Mouse (Mus musculus): ENCODE measurements around the gene Hdac10. TPM values are rescaled to one million over a fixed set of nuclear protein-coding genes. Genes with fewer than 3 reads are reported as not detected.
A peak's percentile ranks its signal among the peaks of the same experiment; 100 is the strongest.

Hdac10 gene
- polyA plus RNA-seq, 1 experiment, result 11.7 TPM

DNA sequence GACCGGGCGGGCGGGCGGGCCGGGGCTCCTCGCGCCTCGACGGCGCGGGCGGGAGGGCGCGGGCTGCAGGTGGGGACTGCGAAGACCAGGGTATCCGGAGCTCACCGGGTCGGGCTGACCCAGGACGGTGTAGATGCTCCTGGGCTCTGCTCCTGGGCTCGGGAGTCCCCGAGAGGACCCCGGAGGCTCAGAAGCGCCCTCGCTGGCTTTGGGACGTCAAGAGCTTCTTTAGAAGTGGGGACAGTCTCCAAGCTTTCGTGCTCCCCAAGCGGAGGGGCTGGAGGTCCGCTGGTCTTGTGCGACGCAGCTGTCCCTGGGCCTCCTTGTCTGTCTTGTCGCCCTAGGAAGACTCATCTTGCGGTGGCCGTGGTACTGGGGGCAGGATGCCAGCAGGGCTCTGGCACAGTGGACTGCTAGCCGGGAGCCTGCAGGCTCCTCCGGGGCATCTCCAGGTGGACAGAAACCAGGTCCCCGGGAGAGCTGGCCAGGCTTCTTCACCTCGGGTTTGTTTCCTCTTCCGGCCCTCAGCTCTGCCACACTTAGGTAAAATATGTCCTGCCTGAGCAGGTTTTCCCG is 52.3 kb downstream of the Hdac10 start:
- peak overlapping the region; percentile 88 for H3K4me2 ChIP-seq (ENCODE audit: low read depth)
- H3ac ChIP-seq (ENCODE audit: control insufficient read depth, insufficient read length), result peak overlapping the region; percentile 68
- H3K27me3 ChIP-seq (ENCODE audit: control insufficient read depth, insufficient read depth, insufficient read length), result no peaks in the 10 kb centered on the region
- no peaks in the 10 kb centered on the region for H3K36me3 ChIP-seq (ENCODE audit: control insufficient read depth, insufficient read depth)
- H3K79me2 ChIP-seq (ENCODE audit: control insufficient read depth, insufficient read depth), result peaks cover 44% of the 10 kb centered on the region
- peak overlapping the region; percentile 87 for H3K4me3 ChIP-seq
- TF ChIP-seq CEBPB (IDR thresholded peaks at IDR 0.05; ENCODE audit: insufficient read depth, poor library complexity, severe bottlenecking) (no peak), MYOG (IDR thresholded peaks at IDR 0.05; ENCODE audit: control insufficient read depth in 1 of 3, insufficient read depth in 1 of 3, insufficient read length in 2 of 3, low read depth in 2 of 3) (peak; percentile 54 to 79 (median 59)), MYOD1 (IDR thresholded peaks at IDR 0.05; ENCODE audit: control insufficient read depth in 1 of 3, insufficient read length in 2 of 3, low read depth in 2 of 3) (peak; percentile 55 to 85 (median 83)), MAX (IDR thresholded peaks at IDR 0.05; ENCODE audit: low read depth) (no peak), POLR2AphosphoS2 (IDR thresholded peaks at IDR 0.05; ENCODE audit: insufficient read length, low read depth) (no peak)

DNA sequence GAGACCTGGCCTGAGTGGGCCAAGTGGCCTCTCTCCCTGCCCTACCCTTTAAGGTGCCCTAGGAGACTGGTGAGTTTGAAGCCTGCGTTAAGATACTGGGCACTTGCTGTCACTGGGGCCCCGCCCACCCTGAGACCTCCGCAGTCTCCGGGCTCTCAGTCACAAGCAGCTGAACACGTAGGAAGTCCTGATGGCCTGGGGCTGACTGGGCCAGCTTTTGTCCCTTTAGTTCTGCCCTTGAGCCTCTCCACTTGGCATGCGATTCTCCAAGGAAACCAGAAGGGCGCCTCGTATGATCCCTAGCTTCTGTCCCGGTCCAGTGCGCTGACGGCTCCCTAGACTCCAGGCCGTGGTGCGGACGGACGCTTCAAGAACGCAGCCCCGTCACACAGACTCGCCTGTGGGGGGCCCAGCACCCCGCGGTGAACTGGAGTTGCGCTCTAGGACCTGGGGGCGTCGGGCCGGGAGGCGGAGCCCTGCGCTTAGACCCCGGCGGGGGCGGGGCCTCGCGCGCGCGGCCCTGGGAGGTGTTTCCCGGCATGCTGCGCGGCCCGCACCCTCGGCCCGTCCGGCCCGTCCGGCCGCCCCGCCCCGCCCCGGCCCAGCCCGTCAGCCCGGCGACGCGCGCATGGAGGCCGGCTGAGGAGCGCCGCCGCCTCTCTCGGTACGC is 52.9 kb downstream of the Hdac10 start:
- no peak for TF ChIP-seq SRF (IDR thresholded peaks at IDR 0.05; ENCODE audit: control insufficient read depth, insufficient read length, low read depth)
- peak; percentile 55 for TF ChIP-seq POLR2AphosphoS2 (IDR thresholded peaks at IDR 0.05; ENCODE audit: insufficient read length, low read depth)
- TF ChIP-seq MYOD1 (IDR thresholded peaks at IDR 0.05; ENCODE audit: control insufficient read depth in 1 of 3, insufficient read length in 2 of 3, low read depth in 2 of 3), result peak in 1 of 3 experiments; percentile 40
- TF ChIP-seq POLR2A (IDR thresholded peaks at IDR 0.05; ENCODE audit: insufficient read length, low read depth), result peak; percentile 72
- no peaks in the 10 kb centered on the region for H3K36me3 ChIP-seq (ENCODE audit: control insufficient read depth, insufficient read depth)
- H3K4me3 ChIP-seq, result peak overlapping the region; percentile 87
- H3K27me3 ChIP-seq (ENCODE audit: control insufficient read depth, insufficient read depth, insufficient read length), result no peaks in the 10 kb centered on the region
- peak overlapping the region; percentile 98 for H3K4me2 ChIP-seq (ENCODE audit: low read depth)
- H3K79me2 ChIP-seq (ENCODE audit: control insufficient read depth, insufficient read depth), result peaks cover 44% of the 10 kb centered on the region
- H3ac ChIP-seq (ENCODE audit: control insufficient read depth, insufficient read length), result peak overlapping the region; percentile 68

DNA sequence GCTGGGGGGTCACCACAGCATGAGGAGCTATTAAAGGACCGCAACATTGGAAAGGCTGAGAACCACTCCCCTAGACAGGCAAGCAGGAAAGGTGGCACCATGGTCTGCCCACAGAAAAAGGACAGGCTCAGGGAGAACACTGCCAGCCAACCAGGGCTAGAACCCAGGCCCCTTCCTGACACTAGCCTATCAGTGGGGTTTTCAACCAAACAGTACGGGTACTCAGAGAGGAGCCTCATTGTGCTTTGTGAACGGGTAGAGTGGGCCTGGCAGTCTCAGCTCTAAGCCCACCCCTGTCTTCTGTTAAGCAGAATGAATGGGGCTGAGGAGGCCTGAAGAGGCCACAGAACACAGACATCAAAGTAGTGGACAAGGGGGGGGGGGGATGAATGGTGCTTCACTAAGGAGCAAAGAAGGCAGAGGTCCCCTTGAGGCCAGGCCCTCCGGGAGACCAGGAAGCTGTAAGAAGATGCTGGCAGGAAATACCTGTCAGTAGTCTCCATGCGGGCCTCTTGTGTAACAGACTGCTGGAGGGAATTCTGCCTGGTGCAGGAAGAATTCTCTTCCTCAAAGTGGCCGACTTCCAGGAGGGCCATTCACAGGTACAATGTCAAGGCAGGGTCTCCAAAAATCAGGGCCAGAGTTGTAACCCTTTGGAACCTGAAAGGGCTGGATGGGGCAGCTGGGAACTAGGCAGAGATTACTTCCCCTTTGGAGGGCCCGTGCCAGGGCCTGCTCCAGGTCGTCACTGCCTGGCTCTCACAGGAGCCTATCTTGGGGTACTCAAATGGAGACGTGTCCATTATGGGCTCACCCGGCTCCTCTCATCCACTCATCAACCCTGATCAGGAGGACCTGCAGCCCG is 53.7 kb downstream of the Hdac10 start, which contains the start of gene Trabd:
Trabd (plus strand) TSS at position 512 of the 865 bp plus-strand sequence.
- Histone ChIP-seq H3K36me3 (ENCODE audit: control insufficient read depth, insufficient read depth) (no peaks in the 10 kb centered on the region), H3K4me3 (peak within 1 kb of the TSS; percentile 87), H3K79me2 (ENCODE audit: control insufficient read depth, insufficient read depth) (peaks cover 38% of the 10 kb centered on the region), H3K4me2 (ENCODE audit: low read depth) (peak within 1 kb of the TSS; percentile 98), H3K27me3 (ENCODE audit: control insufficient read depth, insufficient read depth, insufficient read length) (peaks cover 2% of the 10 kb centered on the region), H3ac (ENCODE audit: control insufficient read depth, insufficient read length) (peak within 1 kb of the TSS; percentile 68)
- TF ChIP-seq E2F4 (IDR thresholded peaks at IDR 0.05; ENCODE audit: insufficient read depth) (no peak), POLR2A (IDR thresholded peaks at IDR 0.05; ENCODE audit: insufficient read length, low read depth) (no peak), POLR2AphosphoS2 (IDR thresholded peaks at IDR 0.05; ENCODE audit: insufficient read length, low read depth) (no peak), SRF (IDR thresholded peaks at IDR 0.05; ENCODE audit: control insufficient read depth, insufficient read length, low read depth) (no peak), TCF3 (IDR thresholded peaks at IDR 0.05; ENCODE audit: insufficient read length, low read depth) (no peak), MYOD1 (IDR thresholded peaks at IDR 0.05; ENCODE audit: control insufficient read depth in 1 of 3, insufficient read length in 2 of 3, low read depth in 2 of 3) (no peak), USF1 (IDR thresholded peaks at IDR 0.05; ENCODE audit: low read depth) (no peak), MYOG (IDR thresholded peaks at IDR 0.05; ENCODE audit: control insufficient read depth in 1 of 3, insufficient read depth in 1 of 3, insufficient read length in 2 of 3, low read depth in 2 of 3) (no peak), CEBPB (IDR thresholded peaks at IDR 0.05; ENCODE audit: insufficient read depth, poor library complexity, severe bottlenecking) (no peak)

DNA sequence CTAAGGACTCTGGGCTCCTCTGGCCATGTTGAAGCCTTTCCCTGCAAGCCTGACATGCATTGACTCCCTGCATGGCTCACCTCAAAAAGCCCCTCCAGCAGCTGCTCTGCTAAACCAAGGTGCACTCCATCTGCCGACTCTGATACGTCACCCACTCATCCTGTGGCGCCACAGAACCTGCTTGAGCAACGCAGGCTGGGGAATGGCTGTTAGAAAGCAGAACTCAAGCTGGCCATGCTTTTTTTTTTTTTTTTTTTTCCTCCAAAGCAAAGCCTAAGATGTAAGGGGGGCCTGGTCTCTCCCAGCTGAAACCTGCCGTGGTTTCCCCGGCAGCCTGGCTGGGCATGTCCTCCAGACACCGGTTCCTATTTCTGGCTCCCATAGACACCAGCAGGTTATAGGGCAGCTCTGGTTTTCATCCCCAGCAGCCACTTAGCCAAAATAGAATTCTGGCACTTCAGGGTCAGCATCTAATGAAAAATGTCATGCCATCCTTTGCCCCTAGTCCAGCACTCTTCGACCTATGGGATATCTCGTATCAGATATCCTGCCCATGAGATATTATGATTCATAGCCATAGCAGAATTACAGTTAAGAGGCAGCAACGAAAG is 54.4 kb downstream of the Hdac10 start:
- H3K27me3 ChIP-seq (ENCODE audit: control insufficient read depth, insufficient read depth, insufficient read length), result peaks cover 10% of the 10 kb centered on the region
- TF ChIP-seq MYOG (IDR thresholded peaks at IDR 0.05; ENCODE audit: control insufficient read depth in 1 of 3, insufficient read depth in 1 of 3, insufficient read length in 2 of 3, low read depth in 2 of 3) (no peak), POLR2AphosphoS2 (IDR thresholded peaks at IDR 0.05; ENCODE audit: insufficient read length, low read depth) (no peak), SRF (IDR thresholded peaks at IDR 0.05; ENCODE audit: control insufficient read depth, insufficient read length, low read depth) (no peak), MAX (IDR thresholded peaks at IDR 0.05; ENCODE audit: low read depth) (no peak), E2F4 (IDR thresholded peaks at IDR 0.05; ENCODE audit: insufficient read depth) (no peak), REST (IDR thresholded peaks at IDR 0.05; ENCODE audit: insufficient read depth, insufficient read length) (no peak), TCF12 (IDR thresholded peaks at IDR 0.05; ENCODE audit: insufficient read depth, poor library complexity, severe bottlenecking) (no peak), POLR2A (IDR thresholded peaks at IDR 0.05; ENCODE audit: insufficient read length, low read depth) (no peak), USF1 (IDR thresholded peaks at IDR 0.05; ENCODE audit: low read depth) (no peak), CEBPB (IDR thresholded peaks at IDR 0.05; ENCODE audit: insufficient read depth, poor library complexity, severe bottlenecking) (no peak), TCF3 (IDR thresholded peaks at IDR 0.05; ENCODE audit: insufficient read length, low read depth) (no peak), MYOD1 (IDR thresholded peaks at IDR 0.05; ENCODE audit: control insufficient read depth in 1 of 3, insufficient read length in 2 of 3, low read depth in 2 of 3) (no peak)
- no peaks in the 10 kb centered on the region for H3K36me3 ChIP-seq (ENCODE audit: control insufficient read depth, insufficient read depth)
- H3K4me2 ChIP-seq (ENCODE audit: low read depth), result peak overlapping the region; percentile 98
- no peak overlapping the region for H3ac ChIP-seq (ENCODE audit: control insufficient read depth, insufficient read length)
- H3K4me3 ChIP-seq, result peak overlapping the region; percentile 87
- H3K79me2 ChIP-seq (ENCODE audit: control insufficient read depth, insufficient read depth), result peaks cover 30% of the 10 kb centered on the region

Other genes with a start within 250 kb of the Hdac10 start
- not detected for gene Ttll8, start 174.3 kb downstream of the Hdac10 start, polyA plus RNA-seq (2012; fragmentation: generic; extraction: Trizol)
- not detected for gene Mlc1, start 149.7 kb downstream of the Hdac10 start, polyA plus RNA-seq (2012; fragmentation: generic; extraction: Trizol)
- gene Mov10l1, start 145.8 kb downstream of the Hdac10 start, polyA plus RNA-seq (2012; fragmentation: generic; extraction: Trizol), result not detected
- not detected for gene Panx2, start 69.0 kb downstream of the Hdac10 start, polyA plus RNA-seq (2012; fragmentation: generic; extraction: Trizol)
- 68.2 TPM for gene Trabd, start 53.6 kb downstream of the Hdac10 start, polyA plus RNA-seq (2012; fragmentation: generic; extraction: Trizol)
- 23.8 TPM for gene Selenoo, start 39.6 kb downstream of the Hdac10 start, polyA plus RNA-seq (2012; fragmentation: generic; extraction: Trizol)
- gene Tubgcp6, start 5.6 kb downstream of the Hdac10 start, polyA plus RNA-seq (2012; fragmentation: generic; extraction: Trizol), result 15.0 TPM
- gene Mapk12, start 12.0 kb upstream of the Hdac10 start, polyA plus RNA-seq (2012; fragmentation: generic; extraction: Trizol), result 35.0 TPM
- 9.1 TPM for gene Mapk11, start 20.9 kb upstream of the Hdac10 start, polyA plus RNA-seq (2012; fragmentation: generic; extraction: Trizol)
- gene Plxnb2, start 52.1 kb upstream of the Hdac10 start, polyA plus RNA-seq (2012; fragmentation: generic; extraction: Trizol), result 278 TPM
- gene Dennd6b, start 67.8 kb upstream of the Hdac10 start, polyA plus RNA-seq (2012; fragmentation: generic; extraction: Trizol), result 6.6 TPM
- gene Ppp6r2, start 82.9 kb upstream of the Hdac10 start, polyA plus RNA-seq (2012; fragmentation: generic; extraction: Trizol), result 43.6 TPM
- 222 TPM for gene Sbf1, start 186.6 kb upstream of the Hdac10 start, polyA plus RNA-seq (2012; fragmentation: generic; extraction: Trizol)
- 71.1 TPM for gene Adm2, start 194.0 kb upstream of the Hdac10 start, polyA plus RNA-seq (2012; fragmentation: generic; extraction: Trizol)
- gene Miox, start 205.7 kb upstream of the Hdac10 start, polyA plus RNA-seq (2012; fragmentation: generic; extraction: Trizol), result 0.04 TPM
- gene Lmf2, start 227.0 kb upstream of the Hdac10 start, polyA plus RNA-seq (2012; fragmentation: generic; extraction: Trizol), result 96.5 TPM
- gene Ncaph2, start 227.0 kb upstream of the Hdac10 start, polyA plus RNA-seq (2012; fragmentation: generic; extraction: Trizol), result 182 TPM
- 28.0 TPM for gene Sco2, start 245.1 kb upstream of the Hdac10 start, polyA plus RNA-seq (2012; fragmentation: generic; extraction: Trizol)
- 4.1 TPM for gene Tymp, start 248.3 kb upstream of the Hdac10 start, polyA plus RNA-seq (2012; fragmentation: generic; extraction: Trizol)